Mouse (Mus musculus): Measurements from ENCODE around the gene Lgals3bp. TPM values are rescaled to one million over a fixed set of nuclear protein-coding genes. Genes with fewer than 3 reads are reported as not detected.

The Lgals3bp gene
- polyA plus RNA-seq, 1 experiment: 253 TPM

GRCm38 (mm10) chr11:118346395-118347096 is 55.3 kb downstream of the Lgals3bp start:
- Histone ChIP-seq H3K27me3 (ENCODE audit: control insufficient read depth, insufficient read depth, low read length) (no peaks in the 10 kb centered on the region), H3K4me3 (ENCODE audit: extremely low read depth, insufficient read depth, insufficient read length) (no peak overlapping the region), H3K27ac (ENCODE audit: insufficient read depth, low read length) (no peak overlapping the region), H3K36me3 (ENCODE audit: control insufficient read depth, insufficient read depth, low read length) (no peaks in the 10 kb centered on the region), H3K4me1 (ENCODE audit: control insufficient read depth, insufficient read depth, insufficient read length) (peaks cover 21% of the 10 kb centered on the region; the same call in 1 of the 2 replicates)
- no peak for TF ChIP-seq CTCF (IDR thresholded peaks at IDR 0.05; ENCODE audit: extremely low read depth, insufficient read depth, insufficient read length, insufficient replicate concordance)
- no peak for TF ChIP-seq POLR2A (IDR thresholded peaks at IDR 0.05; ENCODE audit: low read depth, low read length)
- no peak for DNase-seq (ENCODE audit: low read depth in 1 of 2, low spot score in 2 of 2)
- 94% methylated on average over 8 of the region's 8 CpGs for WGBS

- DNase-seq (ENCODE audit: low read depth in 1 of 2, low spot score in 2 of 2): no peak
- TF ChIP-seq POLR2A (IDR thresholded peaks at IDR 0.05; ENCODE audit: low read depth, low read length) (no peak), CTCF (IDR thresholded peaks at IDR 0.05; ENCODE audit: extremely low read depth, insufficient read depth, insufficient read length, insufficient replicate concordance) (no peak)
- 52% methylated on average over 4 of the region's 4 CpGs for WGBS
- no peak overlapping the region for H3K4me3 ChIP-seq (ENCODE audit: extremely low read depth, insufficient read depth, insufficient read length)
- H3K36me3 ChIP-seq (ENCODE audit: control insufficient read depth, insufficient read depth, low read length): no peaks in the 10 kb centered on the region
- no peaks in the 10 kb centered on the region for H3K27me3 ChIP-seq (ENCODE audit: control insufficient read depth, insufficient read depth, low read length)
- H3K4me1 ChIP-seq (ENCODE audit: control insufficient read depth, insufficient read depth, insufficient read length): peaks cover 21% of the 10 kb centered on the region; the same call in 1 of the 2 replicates
- no peak overlapping the region for H3K27ac ChIP-seq (ENCODE audit: insufficient read depth, low read length)
Observed at GRCm38 (mm10) chr11:118345693-118346092, 56.2 kb downstream of the Lgals3bp start.

GRCm38 (mm10) chr11:118343629-118344028 is 58.3 kb downstream of the Lgals3bp start:
- DNase-seq (ENCODE audit: low read depth in 1 of 2, low spot score in 2 of 2): no peak
- TF ChIP-seq POLR2A (IDR thresholded peaks at IDR 0.05; ENCODE audit: low read depth, low read length): no peak
- no peak for TF ChIP-seq CTCF (IDR thresholded peaks at IDR 0.05; ENCODE audit: extremely low read depth, insufficient read depth, insufficient read length, insufficient replicate concordance)
- 64% methylated on average over 2 of the region's 2 CpGs for WGBS
- Histone ChIP-seq H3K4me3 (ENCODE audit: extremely low read depth, insufficient read depth, insufficient read length) (no peak overlapping the region), H3K36me3 (ENCODE audit: control insufficient read depth, insufficient read depth, low read length) (no peaks in the 10 kb centered on the region), H3K27ac (ENCODE audit: insufficient read depth, low read length) (no peak overlapping the region), H3K27me3 (ENCODE audit: control insufficient read depth, insufficient read depth, low read length) (no peaks in the 10 kb centered on the region), H3K4me1 (ENCODE audit: control insufficient read depth, insufficient read depth, insufficient read length) (peaks cover 14% of the 10 kb centered on the region; the same call in 1 of the 2 replicates)

Other genes starting within 250 kb of the Lgals3bp start
- gene Cyth1, start 153.5 kb downstream of the Lgals3bp start, polyA plus RNA-seq (2012; rRNA removed): 47.7 and 57.3 TPM in 2 replicates
- gene Usp36, start 111.8 kb downstream of the Lgals3bp start, polyA plus RNA-seq (2012; rRNA removed): 20.9 and 25.3 TPM in 2 replicates
- not detected in 2 replicates for gene Cep295nl, start 59.6 kb downstream of the Lgals3bp start, polyA plus RNA-seq (2012; rRNA removed)
- gene Timp2, start 46.4 kb downstream of the Lgals3bp start, polyA plus RNA-seq (2012; rRNA removed): 68.1 and 75.1 TPM in 2 replicates
- 42.7 and 50.5 TPM in 2 replicates for gene Cant1, start 17.0 kb upstream of the Lgals3bp start, polyA plus RNA-seq (2012; rRNA removed)
- gene C1qtnf1, start 26.1 kb upstream of the Lgals3bp start, polyA plus RNA-seq (2012; rRNA removed): 10.5 and 12.0 TPM in 2 replicates
- 13.8 and 19.1 TPM in 2 replicates for gene Engase, start 74.7 kb upstream of the Lgals3bp start, polyA plus RNA-seq (2012; rRNA removed)